Mouse (Mus musculus) right cerebral cortex, postnatal 14 days (tissue): ENCODE measurements around the gene Gnai2.

Source experiments
- DNase-seq: peaks from one replicate; pipeline ENCODE4 v3.0.0; 2022

Gene Gnai2

GRCm38 (mm10) chr9:107635279-107636028 lies at the start of gene Gnai2:
Gene Gnai2, minus strand, starts transcription at chr9:107635367.
- DNase-seq, result peak; percentile 87

GRCm38 (mm10) chr9:107682405-107682804 lies 47.2 kb upstream of the Gnai2 start:
- DNase-seq, result no peak

GRCm38 (mm10) chr9:107679501-107679900 lies 44.3 kb upstream of the Gnai2 start, which contains the start of gene Gnat1:
Gene Gnat1, minus strand, starts transcription at chr9:107679712.
- DNase-seq, result no peak

DNA sequence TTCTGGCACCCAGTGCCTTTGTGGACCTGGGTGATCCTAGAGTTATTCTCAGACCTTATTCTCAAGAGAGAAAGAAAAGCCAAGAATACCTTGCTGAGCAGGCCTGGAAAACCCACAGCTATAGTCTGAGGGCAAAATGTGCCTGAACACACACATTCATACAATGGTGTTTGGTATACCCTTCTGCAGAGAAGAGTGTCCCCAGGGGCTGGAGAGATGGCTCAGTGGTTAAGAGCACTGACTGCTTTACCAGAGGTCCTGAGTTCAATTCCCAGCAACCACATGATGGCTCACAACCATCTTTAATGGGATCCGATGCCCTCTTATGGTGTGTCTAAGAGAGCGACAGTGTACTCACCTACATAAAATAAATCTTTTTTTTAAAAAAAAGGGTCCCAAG lies 43.7 kb upstream of the Gnai2 start:
- DNase-seq, result no peak

DNA sequence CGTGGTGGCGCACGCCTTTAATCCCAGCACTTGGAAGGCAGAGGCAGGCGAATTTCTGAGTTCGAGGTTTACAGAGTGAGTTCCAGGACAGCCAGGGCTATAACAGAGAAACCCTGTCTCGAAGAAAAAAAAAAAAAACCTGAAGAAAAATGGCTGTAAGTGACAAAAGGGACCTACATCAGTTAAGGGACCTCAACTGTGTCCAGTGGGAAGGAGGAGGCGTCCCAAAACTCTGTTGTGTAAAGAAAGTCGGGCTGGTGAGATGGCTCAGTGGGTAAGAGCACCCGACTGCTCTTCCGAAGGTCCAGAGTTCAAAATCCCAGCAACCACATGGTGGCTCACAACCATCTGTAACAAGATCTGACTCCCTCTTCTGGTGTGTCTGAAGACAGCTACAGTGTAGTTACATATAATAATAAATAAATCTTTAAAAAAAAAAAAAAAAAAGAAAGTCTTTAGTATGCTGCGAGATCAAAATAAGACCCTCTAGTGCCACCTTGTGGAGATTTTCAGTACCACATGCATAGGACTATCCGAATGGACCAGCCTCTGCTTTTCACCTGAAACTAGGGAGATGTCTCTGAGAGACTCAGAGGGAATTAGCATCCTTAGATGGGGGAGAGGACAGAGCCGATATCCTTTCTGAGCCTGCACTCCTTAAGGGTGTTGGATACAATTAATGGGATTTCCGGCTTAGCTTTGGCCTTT lies 42.8 kb upstream of the Gnai2 start:
- DNase-seq, result peak; percentile 73

DNA sequence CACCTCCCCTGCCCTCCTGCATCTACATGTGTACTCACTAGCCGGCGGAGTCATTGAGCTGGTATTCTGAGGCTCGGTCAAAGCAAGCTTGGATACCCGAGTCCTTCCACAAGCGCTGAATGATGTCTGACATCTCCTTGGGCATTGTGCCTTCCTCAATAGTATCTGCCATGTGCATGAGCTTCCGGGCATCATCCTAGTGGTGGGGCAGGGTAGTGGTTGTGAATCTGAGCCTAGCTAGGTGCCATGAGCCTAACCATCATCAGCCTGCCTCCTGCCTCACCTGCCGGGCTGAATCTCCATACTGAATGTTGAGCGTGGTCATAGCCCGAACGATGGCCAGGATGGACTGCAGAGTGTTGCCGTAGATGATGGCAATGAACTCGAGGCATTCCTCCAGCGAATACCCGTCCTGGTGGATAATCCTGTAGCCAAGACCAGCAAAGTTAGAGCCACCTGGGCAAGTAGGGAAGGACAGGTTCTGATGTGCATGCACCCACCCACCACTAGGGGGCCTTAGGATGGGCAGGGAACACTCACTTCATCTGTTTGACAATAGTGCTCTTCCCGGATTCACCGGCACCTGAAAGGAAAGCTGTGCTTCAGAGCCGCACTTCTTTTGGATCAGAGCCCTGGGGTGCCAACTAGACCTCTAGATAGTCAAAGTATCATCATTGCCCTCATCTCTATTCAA lies 42.1 kb upstream of the Gnai2 start:
- no peak for DNase-seq

GRCm38 (mm10) chr9:107676302-107676701 lies 41.1 kb upstream of the Gnai2 start:
- peak; percentile 45 for DNase-seq

DNA sequence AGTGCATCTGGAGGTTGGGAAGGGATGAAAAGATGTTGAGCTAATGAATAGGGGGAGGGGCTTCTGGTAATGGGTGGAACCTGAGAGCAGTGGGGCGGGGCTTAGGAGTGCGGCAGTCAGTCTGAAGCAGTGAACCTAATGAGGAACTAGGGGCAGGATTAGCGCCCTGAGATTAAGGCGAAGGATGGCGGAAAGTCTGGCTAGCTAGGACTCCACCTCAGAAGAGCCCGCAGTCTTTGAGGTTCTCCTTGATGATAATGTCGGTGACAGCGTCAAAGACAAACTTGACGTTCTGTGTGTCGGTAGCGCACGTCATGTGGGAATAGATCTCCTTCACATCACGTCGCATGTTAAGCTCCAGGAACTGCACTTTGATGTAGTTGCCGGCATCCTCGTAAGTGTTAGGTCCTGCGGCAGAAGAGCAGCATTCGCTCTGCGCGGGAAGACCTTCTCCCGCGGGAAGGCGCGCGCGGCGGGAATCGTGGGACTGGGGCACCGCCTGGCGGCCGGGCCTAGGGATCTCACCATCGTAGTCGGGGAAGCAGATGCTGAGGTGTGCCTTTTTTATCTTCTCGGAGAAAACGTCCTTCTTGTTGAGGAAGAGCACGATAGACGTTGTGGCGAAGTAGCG lies 40.6 kb upstream of the Gnai2 start:
- DNase-seq, result peak; percentile 80

DNA sequence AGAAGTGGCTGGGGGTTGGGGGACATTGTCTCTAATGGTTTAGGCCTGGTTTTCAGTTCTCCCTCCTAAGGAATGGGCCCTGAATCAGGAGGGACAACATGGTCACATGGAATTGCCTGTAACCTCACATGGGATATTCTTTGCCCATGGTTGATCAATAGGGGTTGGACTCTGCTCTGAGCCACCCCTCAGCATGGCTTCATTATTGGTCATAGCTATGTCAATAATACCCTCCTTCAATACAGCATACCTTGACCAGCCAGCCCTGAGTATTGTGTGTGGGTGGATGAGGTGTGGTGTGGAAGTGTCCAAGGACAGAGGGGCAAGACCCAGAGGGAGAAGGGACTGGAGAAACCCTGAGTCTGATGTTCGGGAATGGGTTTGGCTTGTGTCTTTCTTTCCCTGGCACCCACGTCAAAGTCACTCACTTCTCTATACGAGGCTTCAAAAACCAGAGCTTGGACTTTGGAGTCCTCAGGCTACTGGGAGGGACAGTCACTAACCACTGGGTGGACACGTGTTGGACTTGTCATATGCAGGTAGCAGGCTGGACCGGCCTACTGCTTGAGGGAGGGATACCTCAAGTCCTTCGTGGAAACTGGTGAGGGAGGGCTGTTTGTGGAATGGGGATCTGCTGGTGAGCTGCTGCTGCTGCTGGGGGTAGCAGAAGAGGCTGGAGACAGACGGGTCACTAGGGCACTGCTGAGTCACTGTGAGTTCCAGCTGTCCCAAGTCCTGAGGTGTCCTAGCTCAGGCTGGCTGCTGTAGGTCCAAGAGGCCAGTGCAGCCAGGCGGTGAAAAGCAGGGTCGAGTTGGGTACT lies 39.7 kb upstream of the Gnai2 start:
- no peak for DNase-seq

- DNase-seq, result no peak
Measured at GRCm38 (mm10) chr9:107670259-107670658, 35.1 kb upstream of the Gnai2 start.

DNA sequence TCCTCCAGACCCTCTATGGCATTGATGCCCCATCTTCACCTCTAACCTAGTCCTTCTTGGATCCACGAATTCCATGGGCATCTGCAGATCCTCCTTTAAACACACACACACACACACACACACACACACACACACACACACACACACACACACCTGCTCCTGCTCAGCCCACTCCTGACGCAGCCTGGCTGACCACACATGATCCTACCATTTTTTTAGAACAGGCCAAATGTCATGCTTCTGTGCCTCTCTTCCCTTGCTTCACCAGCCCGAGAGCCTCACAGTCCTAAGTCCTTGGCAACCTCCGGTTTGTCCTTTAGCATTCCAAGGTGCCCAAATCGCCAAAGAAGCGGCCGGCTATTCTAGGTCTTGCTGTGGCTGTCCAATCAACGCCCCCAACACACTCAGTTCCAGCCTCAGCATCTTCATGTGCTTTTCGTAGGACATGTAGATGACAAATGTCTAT lies 34.3 kb upstream of the Gnai2 start, which contains the start of gene Slc38a3:
Slc38a3 (minus strand) TSS at position 51 of the 466 bp plus-strand sequence.
- DNase-seq, result no peak

DNA sequence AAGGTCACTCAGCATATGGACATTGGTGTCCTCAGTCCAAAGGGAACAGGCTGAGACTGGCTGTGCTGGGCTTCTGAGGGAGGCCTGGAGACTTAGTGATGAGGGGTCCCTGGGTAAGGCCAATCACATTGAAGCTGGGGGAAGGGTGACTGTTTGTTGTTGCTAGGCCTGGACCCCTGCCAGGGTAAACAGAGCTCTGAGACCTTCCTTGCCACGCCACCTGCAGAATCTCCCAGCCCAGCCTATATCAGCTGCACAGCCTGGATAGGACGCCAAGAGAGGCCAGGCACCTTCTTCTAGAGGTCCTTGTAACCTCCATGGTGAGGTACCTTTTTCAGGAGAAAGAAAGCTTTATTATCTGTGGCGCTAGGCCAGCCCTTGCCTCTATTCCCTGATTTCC lies 33.7 kb upstream of the Gnai2 start:
- no peak for DNase-seq

DNA sequence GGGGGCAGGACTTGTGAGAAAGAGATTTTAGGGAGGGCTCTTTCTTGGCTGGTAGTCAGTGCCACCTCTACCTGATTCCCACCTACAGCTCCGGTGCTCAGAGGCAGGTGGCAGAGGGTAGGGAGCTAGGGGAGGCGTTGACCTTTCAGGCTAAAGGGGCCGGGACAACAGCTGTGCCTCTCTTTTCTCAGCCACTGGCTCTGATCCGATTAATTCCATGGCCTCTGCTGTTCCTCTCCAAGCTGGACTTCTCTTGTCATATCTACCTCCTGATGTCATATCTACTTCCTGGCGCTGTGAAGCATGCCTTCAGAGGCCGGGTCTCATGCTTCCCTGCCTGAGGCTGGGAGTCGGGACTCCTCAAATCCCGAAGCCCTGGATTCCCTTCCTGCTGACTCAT lies 32.8 kb upstream of the Gnai2 start:
- no peak for DNase-seq

GRCm38 (mm10) chr9:107667219-107667618 lies 32.1 kb upstream of the Gnai2 start:
- peak; percentile 43 for DNase-seq

GRCm38 (mm10) chr9:107666751-107667205 lies 31.6 kb upstream of the Gnai2 start:
- DNase-seq, result no peak

DNA sequence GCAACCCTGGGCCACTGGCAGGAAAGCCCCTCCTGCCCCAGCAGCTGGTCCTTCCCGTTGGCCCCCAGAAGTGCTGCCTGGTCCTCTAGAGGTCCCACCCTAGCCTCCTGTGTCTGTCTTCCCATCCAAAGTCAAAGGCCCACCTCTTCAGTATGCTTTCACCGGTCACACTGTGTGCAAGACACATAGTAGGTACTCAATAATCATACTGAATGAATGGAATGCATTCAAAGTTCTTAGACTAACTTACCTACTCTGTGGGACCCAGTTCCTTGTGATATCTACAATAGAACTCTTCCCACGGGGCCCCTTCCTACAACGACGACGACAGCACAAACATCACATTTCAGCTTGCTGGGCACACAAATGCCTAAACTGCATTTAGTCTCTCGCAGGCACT lies 30.1 kb upstream of the Gnai2 start:
- DNase-seq, result no peak

- DNase-seq, result no peak
Measured at GRCm38 (mm10) chr9:107663525-107663924, 28.4 kb upstream of the Gnai2 start.

GRCm38 (mm10) chr9:107662342-107662741 lies 27.2 kb upstream of the Gnai2 start:
- no peak for DNase-seq

GRCm38 (mm10) chr9:107660777-107661176 lies 25.6 kb upstream of the Gnai2 start:
- DNase-seq, result no peak

DNA sequence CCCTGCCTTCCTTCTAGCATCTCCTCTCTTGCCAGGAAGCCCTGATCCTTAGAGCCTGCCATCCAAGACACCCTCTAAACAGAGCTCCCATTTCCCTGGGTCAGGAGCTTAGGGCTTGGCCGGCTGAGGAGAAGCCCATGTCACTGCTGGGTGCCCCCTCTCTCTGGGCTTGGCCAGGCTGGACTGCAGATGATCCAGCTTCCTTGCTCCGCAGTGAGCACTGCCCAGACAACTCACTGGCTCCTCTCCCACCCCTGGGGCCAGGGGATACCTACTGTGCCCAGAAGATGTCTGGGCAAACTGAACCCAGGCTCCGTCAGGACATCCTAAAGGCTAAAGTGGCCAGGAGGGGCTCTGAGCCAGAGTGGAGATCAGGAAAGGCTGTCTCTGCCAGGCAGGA lies 24.8 kb upstream of the Gnai2 start:
- DNase-seq, result no peak

DNA sequence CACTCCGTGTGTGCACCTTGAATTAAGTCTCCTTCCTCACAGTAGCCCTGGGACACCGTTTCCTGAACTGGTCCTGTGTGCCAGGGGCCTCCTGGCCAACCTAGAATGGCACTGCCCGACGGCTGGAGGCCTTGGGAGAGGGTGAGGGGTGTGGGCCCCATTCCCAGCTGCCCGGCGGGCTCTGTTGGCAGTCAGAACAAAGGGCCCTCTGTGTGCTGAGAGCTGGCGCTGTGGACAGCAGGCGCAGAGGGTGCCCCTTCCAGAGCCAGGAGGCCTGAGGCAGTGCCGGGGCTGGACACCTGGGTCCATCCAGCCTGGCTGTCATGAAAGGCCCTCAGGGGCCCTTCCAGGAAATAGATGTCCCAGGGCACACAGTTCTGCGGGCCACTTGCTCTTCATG lies 24.4 kb upstream of the Gnai2 start:
- DNase-seq, result peak; percentile 54

- no peak for DNase-seq
Measured at GRCm38 (mm10) chr9:107658096-107658495, 22.9 kb upstream of the Gnai2 start.
